Mouse (Mus musculus) lung, adult 18-20 months (tissue): Measurements from ENCODE around the gene Fgd6.

Source experiments
- DNase-seq, 2 experiments: peaks; one replicate each; pipeline ENCODE4 v3.0.0; 2022; ENCODE audit warnings: mixed read lengths in 2 of 2

The Fgd6 gene

GRCm38 (mm10) chr10:94097081-94097845 is 61.5 kb downstream of the Fgd6 start:
- no peak for DNase-seq

DNA sequence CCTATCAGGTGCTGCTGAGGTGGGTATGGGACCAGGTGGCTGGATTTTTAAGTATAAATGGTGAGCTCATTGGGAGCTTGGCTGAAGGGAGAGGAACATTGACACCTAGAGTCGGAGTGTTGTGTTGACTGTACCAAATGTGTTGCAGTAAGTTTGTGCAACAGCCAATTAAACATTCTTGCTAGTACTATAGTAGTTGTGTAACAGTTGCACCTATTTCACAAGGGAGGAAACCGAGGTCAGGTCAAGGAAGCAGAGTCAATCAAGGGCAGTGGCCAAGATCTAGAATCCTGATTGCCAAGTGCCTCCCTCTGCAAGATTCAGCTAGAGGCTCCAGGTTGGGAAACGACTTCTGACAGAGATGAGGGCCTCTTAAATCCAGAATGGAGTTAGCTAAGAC is 62.3 kb downstream of the Fgd6 start:
- DNase-seq = peak; percentile 73 to 88

DNA sequence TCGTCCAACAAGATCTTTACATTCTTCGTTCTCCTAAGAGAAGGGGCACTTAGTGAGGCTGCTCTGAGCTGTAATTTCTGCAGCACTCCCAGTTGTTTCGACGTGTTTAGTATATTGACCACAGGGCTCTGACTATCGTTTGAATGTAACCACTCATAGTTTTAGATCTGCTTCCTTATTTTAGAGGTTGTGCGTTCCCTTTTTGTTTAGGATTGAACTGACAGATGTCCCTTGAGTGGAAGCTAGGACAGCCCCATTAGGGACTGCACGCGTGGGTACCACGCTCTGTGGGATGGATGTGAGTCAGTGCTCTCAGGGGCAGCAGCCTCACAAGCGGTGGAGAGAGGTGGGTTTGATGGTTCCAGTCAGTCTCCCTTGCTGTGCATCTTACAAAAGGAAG is 69.7 kb downstream of the Fgd6 start:
- no peak for DNase-seq

DNA sequence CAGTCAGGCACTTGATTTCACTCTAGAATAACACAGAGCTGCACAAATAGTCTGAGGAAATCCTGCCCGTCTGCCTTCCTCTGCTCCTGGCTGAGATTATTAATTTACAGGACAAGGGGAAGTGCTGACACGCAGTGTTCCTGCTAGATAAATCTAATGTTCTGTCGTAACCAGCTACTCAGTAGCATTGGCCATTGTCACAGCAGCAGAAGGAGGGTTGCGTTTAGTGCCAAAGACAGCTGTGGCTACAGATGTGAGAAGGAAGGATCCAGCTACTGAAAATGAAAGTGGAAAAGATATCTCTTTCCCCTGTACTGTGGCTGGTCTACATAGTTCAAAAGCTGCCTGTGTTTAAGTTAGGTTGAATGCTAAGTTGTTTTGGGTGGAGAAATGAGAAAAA is 71.4 kb downstream of the Fgd6 start:
- peak; percentile 31 to 50 for DNase-seq

- DNase-seq = peak in 1 of 2 experiments; percentile 7
Observed at GRCm38 (mm10) chr10:94107607-94108006, 71.8 kb downstream of the Fgd6 start.

DNA sequence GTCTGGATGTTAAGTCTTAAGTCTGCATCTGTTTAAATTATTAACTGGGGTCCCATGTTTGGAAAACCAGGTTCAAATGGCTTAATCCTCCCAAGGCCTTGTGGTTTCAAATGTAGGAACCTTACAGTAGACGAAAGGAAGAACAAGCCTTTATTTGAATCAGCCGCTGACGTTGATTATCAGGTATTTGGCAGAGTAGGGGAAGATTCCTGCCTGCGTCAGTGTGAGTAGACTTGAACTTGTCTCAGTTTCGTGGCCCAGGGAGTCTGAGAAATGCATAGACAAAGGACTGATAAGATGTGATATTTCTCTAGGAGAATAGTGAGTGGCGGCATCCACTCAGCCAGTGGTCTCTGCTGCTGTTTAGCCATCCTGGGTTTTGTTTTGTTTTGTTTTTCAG is 73.0 kb downstream of the Fgd6 start:
- no peak for DNase-seq

- DNase-seq = no peak
Observed at GRCm38 (mm10) chr10:94110834-94111754, 75.3 kb downstream of the Fgd6 start.

DNA sequence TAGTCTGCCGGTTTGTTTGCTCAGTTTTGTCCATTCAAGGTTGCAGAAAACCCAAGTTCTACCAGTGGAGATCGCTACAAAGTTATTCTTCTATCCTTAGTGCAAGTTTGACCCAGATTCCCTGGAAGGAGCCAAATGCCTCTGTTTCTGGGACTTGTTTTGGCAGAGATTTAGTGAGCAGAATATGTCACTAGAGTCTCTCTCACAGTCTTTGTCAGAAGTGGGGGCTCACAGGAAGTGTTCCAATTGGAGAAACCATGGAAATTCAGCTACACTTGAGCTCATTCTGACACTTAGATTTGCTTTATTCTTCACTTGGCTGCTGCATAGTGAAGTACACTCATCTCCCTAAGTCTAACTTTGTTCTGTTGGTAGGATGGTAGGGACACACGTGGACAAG is 76.4 kb downstream of the Fgd6 start:
- no peak for DNase-seq

- peak; percentile 69 to 86 for DNase-seq
Observed at GRCm38 (mm10) chr10:94115893-94116599, 80.2 kb downstream of the Fgd6 start.

- DNase-seq = no peak
Observed at GRCm38 (mm10) chr10:94116781-94117340, 81.1 kb downstream of the Fgd6 start.

GRCm38 (mm10) chr10:94117916-94118315 is 82.1 kb downstream of the Fgd6 start:
- DNase-seq = no peak

GRCm38 (mm10) chr10:94118993-94119392 is 83.2 kb downstream of the Fgd6 start:
- DNase-seq = no peak

GRCm38 (mm10) chr10:94120676-94121075 is 84.9 kb downstream of the Fgd6 start:
- DNase-seq = no peak

DNA sequence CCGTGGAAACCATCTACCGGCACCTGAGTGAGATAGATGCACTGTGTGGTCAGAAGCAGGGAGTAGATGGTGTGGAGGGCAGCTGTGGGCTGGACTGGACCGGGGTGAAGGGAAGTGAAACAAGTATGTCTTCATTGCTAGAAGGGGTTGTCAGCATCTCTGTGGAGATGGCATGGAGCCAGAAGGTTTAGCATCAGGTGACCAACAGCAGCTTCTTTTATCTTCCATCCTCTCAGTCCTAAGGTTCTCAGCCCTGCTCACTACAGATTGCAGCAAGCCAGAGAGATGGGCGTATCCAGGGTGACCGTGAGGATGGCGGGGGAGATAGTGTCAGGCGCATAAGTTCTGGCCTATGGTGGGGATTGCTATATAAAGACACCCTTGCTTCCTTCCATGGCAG is 86.8 kb downstream of the Fgd6 start:
- no peak for DNase-seq

- DNase-seq = no peak
Observed at GRCm38 (mm10) chr10:94123581-94123980, 87.8 kb downstream of the Fgd6 start.

DNA sequence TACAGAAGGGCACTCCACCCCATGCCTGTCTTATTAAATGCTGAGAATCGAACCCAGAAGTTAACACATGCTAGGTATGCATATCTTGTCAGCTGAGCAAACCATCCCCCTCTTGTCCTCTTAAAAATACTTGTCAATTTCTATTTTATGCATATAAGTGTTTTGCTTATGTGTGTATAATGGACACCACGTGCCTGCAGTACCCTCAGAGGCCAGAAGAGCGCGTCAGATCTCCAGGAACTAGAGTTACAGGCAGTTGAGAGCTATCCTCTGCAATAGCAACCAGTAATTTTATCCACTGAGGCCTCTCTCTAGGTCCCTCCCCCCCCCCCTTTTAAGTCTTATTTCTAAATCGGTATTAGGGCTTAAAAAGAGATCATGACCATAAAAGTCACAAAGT is 88.6 kb downstream of the Fgd6 start:
- DNase-seq = peak in 1 of 2 experiments; percentile 15

GRCm38 (mm10) chr10:94129680-94130119 is 93.9 kb downstream of the Fgd6 start:
- DNase-seq = peak; percentile 60 to 71

GRCm38 (mm10) chr10:94133081-94133480 is 97.3 kb downstream of the Fgd6 start:
- no peak for DNase-seq

DNA sequence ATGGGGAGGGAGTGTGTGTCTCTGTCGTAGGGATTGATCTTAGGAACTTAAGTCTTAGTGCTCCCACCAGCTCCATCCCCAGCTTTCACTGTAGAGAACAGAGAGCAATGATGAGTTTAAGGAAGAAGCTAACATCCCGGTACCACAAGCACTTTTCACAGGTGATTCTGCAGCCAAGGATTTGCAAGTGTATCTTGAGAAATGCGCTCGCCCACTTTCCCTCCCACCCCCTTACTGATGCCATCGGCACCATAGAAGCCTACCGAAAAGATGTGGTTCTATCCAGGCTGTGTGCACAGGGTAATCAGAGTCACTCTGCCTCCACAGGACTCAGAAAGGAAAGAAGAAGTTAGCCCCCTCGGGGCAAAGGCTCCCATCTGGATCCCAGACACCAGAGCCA is 97.9 kb downstream of the Fgd6 start:
- no peak for DNase-seq

DNA sequence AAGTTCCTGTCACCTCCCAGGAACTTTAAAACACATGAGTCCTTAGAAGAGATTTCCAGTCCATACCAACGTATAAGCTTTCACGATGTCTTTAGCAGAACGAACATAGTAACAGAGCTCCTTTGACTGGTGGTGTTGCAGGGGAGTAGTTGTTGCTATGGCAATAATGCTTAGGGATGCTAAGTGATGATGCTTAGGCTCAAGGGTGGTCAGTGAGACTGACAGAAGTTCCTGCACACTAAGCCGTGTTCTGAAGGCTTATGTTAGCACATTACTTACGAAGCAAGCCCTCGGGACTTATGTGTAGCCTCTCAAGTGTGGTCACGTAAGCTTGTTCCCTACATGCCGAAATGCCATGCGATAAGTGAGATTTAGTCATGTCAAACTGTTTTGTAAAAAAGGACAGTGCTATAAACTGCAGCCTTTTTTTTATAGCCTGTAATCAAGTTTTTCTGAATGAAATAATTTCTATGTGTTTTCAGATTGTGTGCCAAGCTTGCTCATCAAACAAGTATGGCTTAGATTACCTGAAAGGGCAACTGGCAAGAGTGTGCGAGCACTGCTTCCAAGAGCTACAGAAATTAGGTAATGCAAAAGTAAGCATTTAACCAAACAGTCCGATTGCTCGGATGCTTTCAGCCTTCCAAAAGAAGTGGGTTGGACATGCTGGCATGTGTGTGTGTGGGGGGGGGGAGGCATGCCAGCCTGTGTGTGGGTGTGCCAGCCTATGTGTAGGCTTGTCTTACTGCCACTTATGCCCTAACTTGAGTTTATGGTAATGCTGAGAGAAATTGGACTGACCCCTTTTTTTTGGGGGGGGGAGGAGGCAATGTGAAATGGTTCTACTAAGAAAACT is 99.0 kb downstream of the Fgd6 start:
- no peak for DNase-seq

DNA sequence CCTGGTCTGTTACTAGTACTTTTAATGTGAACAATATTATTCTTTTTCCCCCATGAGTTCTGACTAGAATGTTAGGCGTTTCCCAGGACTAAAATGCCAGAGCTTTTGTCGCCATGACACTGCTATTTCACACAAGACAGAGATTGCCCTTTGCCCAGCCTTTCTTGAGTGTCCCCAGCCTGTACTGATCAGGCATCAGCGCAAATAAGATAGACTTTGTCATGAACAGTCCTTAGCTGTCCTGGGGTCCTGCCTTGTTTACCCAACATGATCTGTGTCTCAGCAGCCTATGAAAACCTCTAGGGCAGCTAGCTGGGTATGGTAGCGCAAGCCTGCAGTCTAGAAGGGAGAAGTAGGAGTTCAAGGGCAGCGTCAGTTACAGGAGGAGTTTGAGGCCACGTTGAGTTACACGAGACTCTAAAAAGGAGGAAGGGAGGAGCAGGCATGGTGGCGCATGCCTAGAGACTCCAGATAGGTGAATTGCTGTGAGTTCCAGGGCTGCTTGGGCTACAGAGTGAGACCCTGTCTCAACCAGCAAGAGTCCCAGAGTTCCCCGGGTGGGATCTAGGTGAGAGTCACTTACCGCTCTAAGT is 103.2 kb downstream of the Fgd6 start:
- no peak for DNase-seq
